Mouse (Mus musculus) forebrain, embryonic 13.5 days (tissue): ENCODE data around the gene Hectd1. TPM values are rescaled to one million over a fixed set of nuclear protein-coding genes. Genes with fewer than 3 reads are reported as not detected.

Experiments used
- ATAC-seq: fragments of 200-750 bp; cut with Nextera tagmentation; 2 replicates; pipeline ENCODE4 v1.8.0; 2017
- H3K27ac ChIP-seq: fragments of 300-500 bp; sonication (generic); 2 replicates; pipeline ENCODE4 v1.5.1; 2015; ENCODE audit warnings: inconsistent platforms, mild to moderate bottlenecking, moderate library complexity
- H3K27me3 ChIP-seq: fragments of 300-500 bp; sonication (generic); 2 replicates; pipeline ENCODE4 v1.6.1; 2015; ENCODE audit warnings: mild to moderate bottlenecking, inconsistent platforms
- H3K36me3 ChIP-seq: fragments of 300-500 bp; sonication (generic); 2 replicates; pipeline ENCODE4 v1.6.1; 2015; ENCODE audit warnings: mild to moderate bottlenecking, inconsistent platforms; ENCODE audit not compliant: poor library complexity, severe bottlenecking
- H3K4me1 ChIP-seq: fragments of 300-500 bp; sonication (generic); 2 replicates; pipeline ENCODE4 v1.6.1; 2015; ENCODE audit warnings: inconsistent platforms
- H3K4me2 ChIP-seq: fragments of 300-500 bp; sonication (generic); 2 replicates; pipeline ENCODE4 v1.6.1; 2015; ENCODE audit warnings: inconsistent platforms, mild to moderate bottlenecking, moderate library complexity
- H3K4me3 ChIP-seq: fragments of 300-500 bp; sonication (generic); 2 replicates; pipeline ENCODE4 v1.5.1; 2015; ENCODE audit warnings: mild to moderate bottlenecking, inconsistent platforms
- H3K9ac ChIP-seq: fragments of 300-500 bp; sonication (generic); 2 replicates; pipeline ENCODE4 v1.6.1; 2015; ENCODE audit warnings: mild to moderate bottlenecking, inconsistent platforms
- H3K9me3 ChIP-seq: fragments of 300-500 bp; sonication (generic); replicated peaks from 2 replicates; pipeline ENCODE4 v1.6.1; 2016; ENCODE audit warnings: inconsistent platforms
- WGBS: fragments of 180-500 bp; shearing (Covaris S2); methylation state at CpG from one replicate; pipeline ENCODE4 v1.1.7; 2015; 5-methylcytosine and 5-hydroxymethylcytosine counted together
- polyA plus RNA-seq: library from polyadenylated mRNA; unstranded; fragments of >200 nt; fragmentation: Nextera tagmentation; extraction: Ambion mirVana; gene quantifications from 2 replicates; pipeline ENCODE4 v1.2.1, GENCODE M21; 2015

Gene Hectd1
- polyA plus RNA-seq, 1 experiment from 2014 or later, result 38.6 TPM

DNA sequence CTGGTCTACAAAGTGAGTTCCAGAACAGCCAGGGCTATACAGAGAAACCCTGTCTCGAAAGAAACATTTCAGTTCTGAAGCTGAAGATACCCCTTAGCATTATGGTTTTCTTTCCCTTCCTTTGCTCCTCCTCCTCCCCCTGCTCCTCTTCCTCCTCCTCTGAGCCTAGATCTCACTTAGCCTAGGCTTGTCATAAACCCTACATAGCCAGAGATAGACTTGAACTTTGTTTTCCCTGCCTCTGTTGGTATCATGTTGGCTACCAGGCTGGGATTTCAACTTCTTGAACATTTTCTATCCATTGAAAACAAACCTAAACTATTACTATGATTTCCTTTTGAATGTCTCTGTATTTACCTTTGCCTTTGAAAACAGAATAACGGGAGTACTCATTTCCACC, 26.5 kb upstream of the Hectd1 start:
- Histone ChIP-seq H3K9me3 (no peaks in the 10 kb centered on the region), H3K27ac (no peak overlapping the region), H3K4me3 (no peak overlapping the region), H3K4me2 (no peak overlapping the region), H3K36me3 (no peaks in the 10 kb centered on the region), H3K27me3 (no peaks in the 10 kb centered on the region), H3K9ac (no peak overlapping the region), H3K4me1 (no peaks in the 10 kb centered on the region)
- ATAC-seq, result no peak
- WGBS, result 91% methylated on average over 2 of the region's 2 CpGs

DNA sequence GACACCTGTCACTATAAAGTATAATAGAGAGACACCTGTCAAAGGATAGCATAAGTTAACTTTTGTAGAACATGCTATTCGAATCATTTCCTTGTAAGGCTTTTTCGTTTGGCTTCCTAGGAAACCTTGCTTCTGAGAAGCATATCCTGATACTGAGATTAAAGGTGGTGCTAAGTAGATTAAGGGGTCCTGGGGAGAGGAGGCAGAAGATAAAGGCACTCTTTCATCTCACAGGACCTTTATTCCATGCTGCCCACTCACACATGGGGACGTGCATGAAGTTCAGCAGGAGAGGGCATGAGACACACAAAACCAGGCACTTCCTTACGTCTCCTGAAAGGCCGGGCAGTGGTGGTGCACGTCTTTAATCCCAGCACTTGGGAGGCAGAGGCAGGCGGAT, 26.1 kb upstream of the Hectd1 start:
- Histone ChIP-seq H3K4me1 (no peaks in the 10 kb centered on the region), H3K4me3 (no peak overlapping the region), H3K27me3 (no peaks in the 10 kb centered on the region), H3K27ac (no peak overlapping the region), H3K9me3 (no peaks in the 10 kb centered on the region), H3K9ac (no peak overlapping the region), H3K36me3 (no peaks in the 10 kb centered on the region), H3K4me2 (no peak overlapping the region)
- no peak for ATAC-seq
- 70% methylated on average over 7 of the region's 7 CpGs for WGBS

DNA sequence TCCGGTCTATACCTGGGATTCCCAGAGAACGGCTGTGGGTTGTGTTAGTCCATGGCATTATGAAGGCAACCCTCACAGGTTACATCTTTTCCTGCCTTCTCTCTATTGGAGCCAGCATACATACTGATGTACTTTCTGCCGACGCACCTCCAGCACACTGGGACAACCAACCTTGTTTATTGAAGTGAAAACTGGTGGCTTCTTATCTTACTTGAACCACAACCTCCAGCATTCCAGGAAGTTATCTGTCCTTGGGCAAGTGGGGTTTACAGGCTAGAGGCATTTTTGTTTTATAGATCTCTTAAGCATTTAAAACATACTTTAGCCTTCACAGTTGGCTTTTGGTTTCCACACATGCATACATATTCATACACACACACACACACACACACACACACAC, 22.3 kb upstream of the Hectd1 start:
- 93% methylated on average over 4 of the region's 4 CpGs for WGBS
- ATAC-seq, result no peak
- no peak overlapping the region for H3K9ac ChIP-seq

DNA sequence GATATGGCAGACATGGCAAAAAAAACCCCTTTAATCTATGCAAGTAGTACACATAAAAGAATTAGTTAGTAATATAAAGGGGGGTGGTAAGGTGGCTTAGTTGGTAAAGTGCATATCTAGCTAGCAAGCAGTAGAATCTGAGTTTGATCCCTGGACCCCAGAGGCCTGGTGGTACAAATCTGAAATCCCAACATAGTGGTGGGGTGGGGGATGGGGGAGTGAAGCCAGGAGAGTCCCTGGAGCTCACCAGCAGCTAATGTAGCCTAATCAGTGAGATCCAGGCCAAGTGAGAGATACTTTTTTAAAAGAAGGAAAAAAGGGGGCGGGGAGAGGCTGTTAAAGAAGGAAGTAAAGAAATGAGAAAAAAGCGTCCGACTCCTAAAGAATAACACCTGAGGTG, 21.8 kb upstream of the Hectd1 start:
- Histone ChIP-seq H3K27me3 (no peaks in the 10 kb centered on the region), H3K36me3 (no peaks in the 10 kb centered on the region), H3K4me1 (no peaks in the 10 kb centered on the region), H3K9me3 (no peaks in the 10 kb centered on the region), H3K4me3 (no peak overlapping the region), H3K4me2 (no peak overlapping the region), H3K9ac (no peak overlapping the region), H3K27ac (no peak overlapping the region)
- WGBS, result 88% methylated on average over 3 of the region's 3 CpGs
- ATAC-seq, result no peak

More for the DNA sequence above, 22.3 kb upstream of the Hectd1 start:
- Histone ChIP-seq H3K4me1 (no peaks in the 10 kb centered on the region), H3K27ac (no peak overlapping the region), H3K9me3 (no peaks in the 10 kb centered on the region), H3K4me2 (no peak overlapping the region), H3K27me3 (no peaks in the 10 kb centered on the region), H3K36me3 (no peaks in the 10 kb centered on the region), H3K4me3 (no peak overlapping the region)

DNA sequence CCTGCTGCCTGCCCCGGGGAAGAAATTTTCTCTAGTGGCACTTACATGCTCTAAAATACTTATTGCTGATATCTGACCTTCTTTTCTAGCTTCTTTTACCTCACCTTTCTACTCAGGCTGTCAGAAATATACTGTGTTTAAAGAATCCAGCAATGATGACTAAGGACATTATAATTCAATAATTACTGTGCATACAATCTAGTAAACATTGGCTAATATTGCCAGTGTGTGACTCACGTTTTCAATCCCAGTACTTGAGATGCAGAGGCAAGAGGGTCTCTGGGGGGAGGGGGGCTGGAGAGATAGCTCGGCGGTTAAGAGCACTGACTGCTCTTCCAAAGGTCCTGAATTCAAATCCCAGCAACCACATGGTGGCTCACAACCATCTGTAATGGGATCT, 21.0 kb upstream of the Hectd1 start:
- no peaks in the 10 kb centered on the region for H3K4me1 ChIP-seq
- H3K9ac ChIP-seq, result no peak overlapping the region
- ATAC-seq, result no peak
- H3K4me2 ChIP-seq, result no peak overlapping the region
- no peaks in the 10 kb centered on the region for H3K27me3 ChIP-seq
- H3K9me3 ChIP-seq, result no peaks in the 10 kb centered on the region
- H3K4me3 ChIP-seq, result no peak overlapping the region
- WGBS, result 88% methylated on average over 4 of the region's 4 CpGs
- H3K27ac ChIP-seq, result no peak overlapping the region
- no peaks in the 10 kb centered on the region for H3K36me3 ChIP-seq

DNA sequence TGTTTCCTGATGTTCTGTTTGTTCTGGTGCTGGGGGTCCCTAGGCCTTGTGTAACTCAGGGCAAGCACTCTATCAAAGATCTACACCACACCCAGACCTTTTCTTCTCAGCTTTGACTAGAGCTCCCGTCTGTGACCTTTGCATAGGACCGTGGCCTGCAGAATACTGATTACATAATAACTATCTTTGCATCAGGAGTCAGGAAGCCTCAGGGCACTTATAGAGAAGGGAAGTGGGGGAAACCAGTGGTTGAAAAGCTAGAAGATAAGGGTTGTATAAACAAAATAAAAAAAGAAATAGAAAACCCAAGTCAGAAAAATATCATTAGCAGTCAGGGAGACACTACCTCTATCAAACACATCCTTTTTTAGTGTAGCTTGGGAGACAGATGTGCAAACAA, 20.6 kb upstream of the Hectd1 start:
- H3K36me3 ChIP-seq, result no peaks in the 10 kb centered on the region
- no peaks in the 10 kb centered on the region for H3K9me3 ChIP-seq
- no peak for ATAC-seq
- WGBS, result 91% methylated on average over 2 of the region's 2 CpGs
- H3K4me3 ChIP-seq, result no peak overlapping the region
- no peaks in the 10 kb centered on the region for H3K27me3 ChIP-seq
- no peaks in the 10 kb centered on the region for H3K4me1 ChIP-seq
- no peak overlapping the region for H3K4me2 ChIP-seq
- no peak overlapping the region for H3K27ac ChIP-seq
- no peak overlapping the region for H3K9ac ChIP-seq

DNA sequence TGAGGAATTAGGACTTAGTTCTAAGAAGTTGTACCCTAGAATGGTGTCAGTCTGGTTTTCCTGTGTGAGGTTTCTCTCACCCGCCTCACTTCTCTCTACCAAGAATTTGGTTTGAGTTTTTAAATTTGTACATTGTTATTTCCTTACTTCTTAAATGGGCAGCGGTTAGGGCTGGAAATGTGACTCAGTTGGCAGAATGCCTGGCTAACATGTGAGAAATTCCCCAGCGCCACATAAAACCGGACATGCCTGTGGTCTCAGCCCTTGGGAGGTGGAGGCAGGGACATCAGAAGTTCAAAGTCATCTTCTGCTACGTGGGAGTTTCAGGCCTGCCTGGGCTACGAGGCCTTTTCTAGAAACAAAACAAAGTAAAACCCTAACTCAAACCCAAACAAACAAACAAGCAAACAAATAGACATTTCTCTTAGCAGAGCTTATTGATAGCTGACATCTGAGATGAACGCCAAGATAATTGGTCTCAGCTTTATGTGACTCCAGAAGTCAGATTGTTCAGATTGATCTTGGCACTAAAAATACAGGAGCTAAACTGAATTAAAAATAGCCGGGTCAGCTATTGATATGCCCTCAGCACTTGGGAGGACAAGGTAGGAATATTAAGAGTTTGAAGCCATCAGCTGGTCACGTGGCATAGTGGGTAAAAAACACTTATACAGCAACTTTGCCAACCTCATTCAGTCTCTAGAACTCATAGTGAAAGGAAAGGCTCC, 18.8 kb upstream of the Hectd1 start:
- Histone ChIP-seq H3K4me1 (peaks cover 7% of the 10 kb centered on the region; the same call in 1 of the 2 replicates), H3K9me3 (no peaks in the 10 kb centered on the region), H3K4me2 (no peak overlapping the region), H3K36me3 (no peaks in the 10 kb centered on the region), H3K9ac (no peak overlapping the region), H3K4me3 (no peak overlapping the region), H3K27me3 (no peaks in the 10 kb centered on the region), H3K27ac (no peak overlapping the region)
- ATAC-seq, result no peak
- 84% methylated on average over 9 of the region's 9 CpGs for WGBS

DNA sequence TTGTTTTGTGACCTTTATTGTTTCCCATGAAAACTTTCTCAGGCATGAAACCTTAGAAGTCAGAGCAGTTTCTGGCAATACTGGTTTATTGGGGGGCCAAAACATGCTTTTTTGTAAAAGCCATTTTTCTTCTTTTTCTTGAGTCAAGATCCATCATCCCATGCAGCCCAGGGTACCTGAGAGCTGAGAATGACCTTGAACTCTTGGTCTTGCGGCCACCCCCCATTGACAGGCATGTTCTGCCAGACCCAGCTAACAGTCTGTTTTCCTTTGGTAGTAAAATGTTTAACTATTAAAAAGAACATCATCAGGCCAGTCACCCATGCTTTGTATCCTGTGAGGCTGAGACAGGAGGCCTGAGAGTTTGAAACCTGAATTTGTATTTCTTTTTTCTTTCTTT, 15.9 kb upstream of the Hectd1 start:
- WGBS, result 35% methylated on average over 1 of the region's 1 CpGs
- Histone ChIP-seq H3K4me3 (peak overlapping the region; percentile 56), H3K9me3 (no peaks in the 10 kb centered on the region), H3K4me2 (peak overlapping the region; percentile 65), H3K4me1 (peaks cover 7% of the 10 kb centered on the region; the same call in 1 of the 2 replicates), H3K27ac (no peak overlapping the region), H3K9ac (no peak overlapping the region), H3K36me3 (no peaks in the 10 kb centered on the region), H3K27me3 (no peaks in the 10 kb centered on the region)
- peak; percentile 49; the same call in 1 of the 2 replicates for ATAC-seq

DNA sequence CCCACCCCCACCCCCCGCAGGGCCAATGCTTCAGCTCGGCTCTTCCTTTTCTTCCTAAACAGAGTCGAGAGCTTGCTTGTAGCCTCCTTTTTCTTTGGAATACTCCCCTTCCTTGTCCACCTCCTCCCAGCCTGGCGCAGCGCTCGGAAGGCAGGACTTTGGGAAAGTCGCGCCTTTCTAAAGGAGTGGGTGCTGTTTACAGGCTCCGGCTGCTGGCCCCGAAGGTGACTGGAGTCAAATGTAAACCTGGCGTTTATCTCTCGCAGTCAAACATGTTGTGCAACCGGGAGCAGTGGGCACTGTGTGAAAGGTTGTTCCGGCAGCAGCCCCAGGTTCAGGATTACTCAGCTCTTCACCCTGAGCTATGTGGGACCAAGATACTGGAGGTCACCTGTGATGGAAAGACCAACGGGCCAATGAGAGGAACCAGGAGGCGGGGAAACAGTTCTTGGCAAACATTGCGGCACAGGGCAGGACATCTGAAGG, 15.5 kb upstream of the Hectd1 start:
- 1% methylated on average over 17 of the region's 17 CpGs for WGBS
- Histone ChIP-seq H3K27me3 (no peaks in the 10 kb centered on the region), H3K4me2 (peak overlapping the region; percentile 65), H3K9me3 (no peaks in the 10 kb centered on the region), H3K27ac (no peak overlapping the region), H3K4me1 (peaks cover 7% of the 10 kb centered on the region; the same call in 1 of the 2 replicates), H3K36me3 (no peaks in the 10 kb centered on the region), H3K4me3 (peak overlapping the region; percentile 56), H3K9ac (peak overlapping the region; percentile 73)
- peak; percentile 98 for ATAC-seq

DNA sequence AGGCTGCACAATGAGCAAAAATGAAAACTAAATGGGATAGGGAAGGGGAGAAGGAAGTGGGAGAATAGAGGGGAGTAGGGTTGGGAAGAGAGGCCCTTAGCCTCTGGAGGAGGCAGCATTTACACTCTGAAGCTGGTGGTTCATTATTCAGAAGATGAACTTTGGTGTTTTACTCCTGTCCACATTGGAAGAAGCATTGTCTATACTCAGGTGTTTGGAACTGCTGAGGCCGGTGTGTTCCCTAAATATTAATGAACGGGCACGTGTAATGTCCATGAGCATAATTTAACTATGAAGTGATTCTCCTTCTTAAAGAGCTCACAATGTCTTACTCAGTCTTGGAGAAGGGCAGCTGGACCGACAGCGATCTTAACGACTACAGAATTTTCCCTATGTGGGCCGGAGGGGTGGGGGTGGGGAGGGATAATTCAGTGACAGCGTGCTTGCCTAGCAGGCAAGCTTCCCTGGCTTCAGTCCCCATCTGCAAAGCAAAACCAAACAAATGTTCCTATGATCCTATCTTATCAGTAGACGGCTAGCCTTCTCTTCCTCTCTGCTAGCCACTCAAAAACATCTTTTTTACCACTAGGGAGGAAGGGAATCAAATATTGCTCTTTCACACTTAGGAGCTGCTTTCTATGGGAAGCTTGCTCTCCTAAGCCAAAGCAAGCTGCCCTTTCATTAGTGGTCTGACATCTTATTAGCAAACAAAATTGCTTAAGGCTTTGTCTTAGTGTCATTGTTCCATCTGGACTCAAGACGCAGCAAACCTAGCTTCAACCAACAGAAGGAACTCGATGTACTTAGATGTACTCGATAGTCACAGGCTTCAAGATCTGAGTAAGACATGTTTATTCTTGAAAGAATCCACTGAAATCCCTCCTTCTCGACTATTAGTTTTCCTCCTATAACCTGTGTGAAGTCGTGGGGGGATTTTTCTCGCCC, 14.5 kb upstream of the Hectd1 start:
- Histone ChIP-seq H3K4me1 (peaks cover 7% of the 10 kb centered on the region; the same call in 1 of the 2 replicates), H3K4me2 (peak overlapping the region; percentile 65), H3K36me3 (no peaks in the 10 kb centered on the region), H3K9ac (peak overlapping the region; percentile 73), H3K4me3 (peak overlapping the region; percentile 56), H3K9me3 (no peaks in the 10 kb centered on the region), H3K27me3 (no peaks in the 10 kb centered on the region), H3K27ac (no peak overlapping the region)
- 26% methylated on average over 15 of the region's 15 CpGs for WGBS
- ATAC-seq, result no peak

DNA sequence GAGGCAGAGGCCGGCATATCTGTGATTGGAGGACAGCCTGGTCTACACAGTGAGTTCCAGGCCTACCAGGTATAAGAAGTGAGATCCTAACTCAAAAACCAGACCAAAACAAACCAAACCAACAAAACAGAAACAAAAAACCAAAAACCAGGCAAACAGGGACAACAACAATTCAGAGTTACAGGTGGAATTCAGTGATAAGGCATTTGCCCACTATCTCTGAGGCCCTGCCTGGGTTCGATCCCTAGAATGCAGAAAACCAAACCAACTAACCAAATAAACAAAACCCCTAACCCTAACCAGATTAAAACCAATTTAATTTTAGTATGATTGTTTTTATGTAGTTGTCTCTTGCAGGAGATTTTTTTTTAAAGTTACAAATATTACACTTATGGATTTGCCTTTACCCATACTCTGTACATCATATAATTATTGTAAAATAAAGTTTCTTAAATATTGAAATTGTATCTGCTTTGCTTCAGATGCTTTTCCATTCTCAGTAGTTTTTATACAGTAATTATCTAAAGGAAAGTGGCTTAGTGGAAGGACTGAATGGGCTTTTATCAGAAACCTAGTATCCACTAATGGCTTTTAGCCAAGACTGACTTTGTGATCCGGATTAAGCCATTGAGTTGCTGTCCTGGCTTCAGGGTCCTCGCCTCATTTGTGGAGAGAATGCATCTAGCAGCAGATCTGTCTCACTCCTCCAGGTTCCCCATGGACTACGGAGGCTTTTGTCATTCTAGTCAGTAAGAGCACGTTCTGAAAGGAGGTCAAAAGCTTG, 12.9 kb upstream of the Hectd1 start:
- no peaks in the 10 kb centered on the region for H3K9me3 ChIP-seq
- no peak for ATAC-seq
- no peak overlapping the region for H3K4me2 ChIP-seq
- H3K4me3 ChIP-seq, result no peak overlapping the region
- no peak overlapping the region for H3K27ac ChIP-seq
- H3K9ac ChIP-seq, result no peak overlapping the region
- no peaks in the 10 kb centered on the region for H3K36me3 ChIP-seq
- WGBS, result 36% methylated on average over 6 of the region's 6 CpGs
- H3K4me1 ChIP-seq, result peaks cover 7% of the 10 kb centered on the region; the same call in 1 of the 2 replicates
- H3K27me3 ChIP-seq, result no peaks in the 10 kb centered on the region
